Mouse (Mus musculus) CH12.LX (cell line): Measurements from ENCODE around the gene Rpl24. TPM values are rescaled to one million over a fixed set of nuclear protein-coding genes. Genes with fewer than 3 reads are reported as not detected.

ENCODE experiments used
- DNase-seq: peaks from one replicate; pipeline ENCODE4 v3.0.0-alpha.2; 2013; ENCODE audit errors: extremely low read depth
- H3K27ac ChIP-seq: 2 replicates; pipeline ENCODE4 v1.5.1; 2012; ENCODE audit warnings: low read depth, mild to moderate bottlenecking, control low read depth, moderate library complexity; ENCODE audit not compliant: insufficient read depth
- H3K27me3 ChIP-seq: replicated peaks from 2 replicates; pipeline ENCODE3; 2012; ENCODE audit warnings: inconsistent platforms
- H3K36me3 ChIP-seq, 2 experiments: replicated peaks in 1 of 2; 2 replicates each; pipeline versions ENCODE3 to v1.6.1; 2012; ENCODE audit warnings: inconsistent platforms in 1 of 2, low read length in 1 of 2, mild to moderate bottlenecking in 1 of 2, mixed read lengths in 1 of 2, moderate library complexity in 1 of 2; ENCODE audit not compliant: control insufficient read depth in 1 of 2, insufficient read depth in 1 of 2
- H3K4me1 ChIP-seq, 2 experiments: 2 replicates each; pipeline ENCODE4 v1.6.1; 2012; ENCODE audit warnings: inconsistent platforms in 1 of 2, moderate library complexity in 1 of 2; ENCODE audit not compliant: insufficient read depth in 2 of 2, control insufficient read depth in 1 of 2
- H3K4me2 ChIP-seq: 2 replicates; pipeline ENCODE4 v1.6.1; 2012; ENCODE audit warnings: low read depth, mild to moderate bottlenecking, control low read depth; ENCODE audit not compliant: poor library complexity, insufficient read depth, severe bottlenecking
- H3K4me3 ChIP-seq, 3 experiments: fragments of 150-350 bp in 1 of 3; sonication (generic) in 1 of 3; replicated peaks in 1 of 3; 2 replicates each; pipeline versions ENCODE3 to v1.5.1; 2011 to 2012; ENCODE audit warnings: low read depth in 2 of 3, low read length in 2 of 3, mild to moderate bottlenecking in 2 of 3, moderate library complexity in 2 of 3, control low read depth in 1 of 3, improper control_type of control experiment in 1 of 3, inconsistent platforms in 1 of 3, mixed read lengths in 1 of 3; ENCODE audit not compliant: poor library complexity in 1 of 3
- H3K79me2 ChIP-seq: replicated peaks from 2 replicates; pipeline ENCODE4 v1.6.1; 2012; ENCODE audit warnings: mild to moderate bottlenecking, moderate library complexity; ENCODE audit not compliant: control insufficient read depth, poor library complexity, insufficient read depth, severe bottlenecking; ENCODE audit errors: extremely low read depth
- H3K9ac ChIP-seq: 2 replicates; pipeline ENCODE4 v1.6.1; 2012; ENCODE audit warnings: low read depth, mild to moderate bottlenecking, control low read depth, moderate library complexity; ENCODE audit not compliant: insufficient read depth
- H3K9me3 ChIP-seq: replicated peaks from 2 replicates; pipeline ENCODE3; 2012; ENCODE audit warnings: low read length, inconsistent platforms, mixed read lengths
- BHLHE40 ChIP-seq: IDR thresholded peaks from 2 replicates; pipeline ENCODE4 v1.6.1; 2011; ENCODE audit warnings: mild to moderate bottlenecking, low read depth, low read length, improper control_type of control experiment
- CHD1 ChIP-seq: IDR thresholded peaks from 2 replicates; pipeline ENCODE4 v1.6.1; 2012; ENCODE audit warnings: low read depth, low read length, improper control_type of control experiment, inconsistent platforms
- CHD2 ChIP-seq: IDR thresholded peaks from 2 replicates; pipeline ENCODE4 v1.6.1; 2011; ENCODE audit warnings: low read length, improper control_type of control experiment
- CTCF ChIP-seq, 2 experiments: IDR thresholded peaks in 1 of 2; conservative IDR thresholded peaks in 1 of 2; 2 replicates each; pipeline ENCODE4 v1.5.1; 2011 to 2012; ENCODE audit warnings: low read depth in 2 of 2, low read length in 2 of 2, improper control_type of control experiment in 1 of 2, inconsistent platforms in 1 of 2, mild to moderate bottlenecking in 1 of 2, moderate library complexity in 1 of 2
- E2F4 ChIP-seq: IDR thresholded peaks from 2 replicates; pipeline ENCODE4 v1.6.1; 2011; ENCODE audit warnings: low read depth, low read length, improper control_type of control experiment; ENCODE audit not compliant: insufficient replicate concordance
- ELF1 ChIP-seq: IDR thresholded peaks from 2 replicates; pipeline ENCODE4 v1.6.1; 2014; ENCODE audit warnings: low read depth, mild to moderate bottlenecking, inconsistent platforms, low read length, improper control_type of control experiment
- EP300 ChIP-seq: IDR thresholded peaks from 2 replicates; pipeline ENCODE4 v1.6.1; 2011; ENCODE audit warnings: low read length, improper control_type of control experiment
- ETS1 ChIP-seq: conservative IDR thresholded peaks from 2 replicates; pipeline ENCODE4 v1.6.1; 2012; ENCODE audit warnings: low read depth, mild to moderate bottlenecking, inconsistent platforms, low read length, improper control_type of control experiment, moderate library complexity
- GABPA ChIP-seq: IDR thresholded peaks from 2 replicates; pipeline ENCODE4 v1.6.1; 2012; ENCODE audit warnings: low read depth, low read length, improper control_type of control experiment, inconsistent platforms; ENCODE audit not compliant: insufficient replicate concordance
- HCFC1 ChIP-seq: IDR thresholded peaks from 2 replicates; pipeline ENCODE4 v1.6.1; 2012; ENCODE audit warnings: low read depth, mild to moderate bottlenecking, inconsistent platforms, low read length, improper control_type of control experiment
- IRF4 ChIP-seq: IDR thresholded peaks from 2 replicates; pipeline ENCODE4 v1.6.1; 2014; ENCODE audit warnings: low read depth, mild to moderate bottlenecking, inconsistent platforms, low read length, improper control_type of control experiment
- JUN ChIP-seq: IDR thresholded peaks from 2 replicates; pipeline ENCODE4 v1.6.1; 2011; ENCODE audit warnings: low read depth, mild to moderate bottlenecking, low read length, improper control_type of control experiment, moderate library complexity; ENCODE audit not compliant: insufficient read depth
- JUND ChIP-seq: conservative IDR thresholded peaks from 2 replicates; pipeline ENCODE4 v1.6.1; 2011; ENCODE audit warnings: low read depth, low read length, improper control_type of control experiment
- KAT2A ChIP-seq: IDR thresholded peaks from 2 replicates; pipeline ENCODE4 v1.6.1; 2012; ENCODE audit warnings: low read length, improper control_type of control experiment, inconsistent platforms; ENCODE audit not compliant: insufficient replicate concordance
- MAFK ChIP-seq: IDR thresholded peaks from 2 replicates; pipeline ENCODE4 v1.6.1; 2011; ENCODE audit warnings: low read length, improper control_type of control experiment; ENCODE audit not compliant: insufficient replicate concordance
- MAX ChIP-seq: IDR thresholded peaks from 2 replicates; pipeline ENCODE4 v1.6.1; 2011; ENCODE audit warnings: low read length, improper control_type of control experiment
- MAZ ChIP-seq: IDR thresholded peaks from 2 replicates; pipeline ENCODE4 v1.6.1; 2012; ENCODE audit warnings: low read depth, mild to moderate bottlenecking, inconsistent platforms, low read length, improper control_type of control experiment, moderate library complexity
- MEF2A ChIP-seq: IDR thresholded peaks from 2 replicates; pipeline ENCODE4 v1.6.1; 2014; ENCODE audit warnings: low read depth, mild to moderate bottlenecking, inconsistent platforms, low read length, improper control_type of control experiment, borderline replicate concordance
- MXI1 ChIP-seq: IDR thresholded peaks from 2 replicates; pipeline ENCODE4 v1.6.1; 2011; ENCODE audit warnings: mild to moderate bottlenecking, low read depth, low read length, improper control_type of control experiment
- MYC ChIP-seq: IDR thresholded peaks from 2 replicates; pipeline ENCODE4 v1.6.1; 2011; ENCODE audit warnings: low read depth, mild to moderate bottlenecking, improper control_type of control experiment, low read length
- NELFE ChIP-seq: IDR thresholded peaks from 2 replicates; pipeline ENCODE4 v1.6.1; 2011; ENCODE audit warnings: low read depth, low read length, improper control_type of control experiment
- NRF1 ChIP-seq: IDR thresholded peaks from 2 replicates; pipeline ENCODE4 v1.6.1; 2014; ENCODE audit warnings: low read depth, mild to moderate bottlenecking, inconsistent platforms, low read length, improper control_type of control experiment, moderate library complexity
- PAX5 ChIP-seq: IDR thresholded peaks from 2 replicates; pipeline ENCODE4 v1.6.1; 2012; ENCODE audit warnings: low read length, inconsistent platforms, mixed read lengths
- POLR2A ChIP-seq: IDR thresholded peaks from 2 replicates; pipeline ENCODE4 v1.6.1; 2011; ENCODE audit warnings: low read depth, mild to moderate bottlenecking, improper control_type of control experiment, low read length
- POLR2AphosphoS2 ChIP-seq: IDR thresholded peaks from 2 replicates; pipeline ENCODE4 v1.6.1; 2011; ENCODE audit warnings: low read depth, low read length, improper control_type of control experiment
- RAD21 ChIP-seq: IDR thresholded peaks from 2 replicates; pipeline ENCODE4 v1.6.1; 2011; ENCODE audit warnings: low read depth, mild to moderate bottlenecking, low read length, improper control_type of control experiment, moderate library complexity
- RCOR1 ChIP-seq: conservative IDR thresholded peaks from 2 replicates; pipeline ENCODE4 v1.6.1; 2012; ENCODE audit warnings: low read depth, mild to moderate bottlenecking, inconsistent platforms, low read length, improper control_type of control experiment
- SIN3A ChIP-seq: IDR thresholded peaks from 2 replicates; pipeline ENCODE4 v1.6.1; 2012; ENCODE audit warnings: low read length, improper control_type of control experiment, inconsistent platforms
- SMC3 ChIP-seq: IDR thresholded peaks from 2 replicates; pipeline ENCODE4 v1.6.1; 2011; ENCODE audit warnings: low read depth, low read length, improper control_type of control experiment
- TBP ChIP-seq: conservative IDR thresholded peaks from 2 replicates; pipeline ENCODE4 v1.6.1; 2011; ENCODE audit warnings: low read depth, low read length, improper control_type of control experiment
- TCF12 ChIP-seq: IDR thresholded peaks from 2 replicates; pipeline ENCODE4 v1.6.1; 2014; ENCODE audit warnings: low read depth, mild to moderate bottlenecking, inconsistent platforms, low read length, improper control_type of control experiment
- UBTF ChIP-seq: IDR thresholded peaks from 2 replicates; pipeline ENCODE4 v1.6.1; 2012; ENCODE audit warnings: low read depth, mild to moderate bottlenecking, inconsistent platforms, low read length, improper control_type of control experiment, moderate library complexity
- USF1 ChIP-seq: IDR thresholded peaks from 2 replicates; pipeline ENCODE4 v1.6.1; 2014; ENCODE audit warnings: low read depth, mild to moderate bottlenecking, inconsistent platforms, low read length, improper control_type of control experiment
- USF2 ChIP-seq: conservative IDR thresholded peaks from 2 replicates; pipeline ENCODE4 v1.6.1; 2011; ENCODE audit warnings: low read depth, low read length, improper control_type of control experiment
- ZC3H11A ChIP-seq: IDR thresholded peaks from 2 replicates; pipeline ENCODE4 v1.6.1; 2012; ENCODE audit warnings: low read depth, mild to moderate bottlenecking, inconsistent platforms, low read length, improper control_type of control experiment
- ZKSCAN1 ChIP-seq: IDR thresholded peaks from 2 replicates; pipeline ENCODE4 v1.6.1; 2012; ENCODE audit warnings: low read depth, inconsistent platforms, low read length, improper control_type of control experiment, borderline replicate concordance
- ZMIZ1 ChIP-seq: IDR thresholded peaks from 2 replicates; pipeline ENCODE4 v1.6.1; 2012; ENCODE audit warnings: low read depth, mild to moderate bottlenecking, inconsistent platforms, low read length, improper control_type of control experiment
- ZNF384 ChIP-seq: IDR thresholded peaks from 2 replicates; pipeline ENCODE4 v1.6.1; 2012; ENCODE audit warnings: low read depth, low read length, improper control_type of control experiment, inconsistent platforms
- dilution Hi-C: fragments of 300-500 bp; cut with MboI; formaldehyde crosslinking; loops from 2 replicates; pipeline ENCODE4 v1.14.3; 2020; ENCODE audit warnings: low sequenced_read_pairs; ENCODE audit not compliant: extremely low pct_unique_long_range_greater_than_20kb, extremely low pct_ligation_motif_present
- in situ Hi-C: fragments of 300-500 bp; cut with MboI; formaldehyde crosslinking; loops from 3 replicates; pipeline ENCODE4 v1.14.3; 2019; ENCODE audit warnings: low sequenced_read_pairs, low pct_ligation_motif_present, low pct_unique_long_range_greater_than_20kb, mixed read lengths
- polyA plus RNA-seq: library from polyadenylated mRNA; unstranded; fragments of >175 nt; gene quantifications from 2 replicates; pipeline ENCODE4 v1.2.1, GENCODE M21; 2012; ENCODE audit warnings: low read depth; ENCODE audit not compliant: insufficient read length
- total RNA-seq, 2 experiments: library from RNA; depleted of rRNA; stranded (reverse); fragments of 300-350 nt in 1 of 2; fragments of >200 nt in 1 of 2; gene quantifications; 2 replicates each; pipeline ENCODE4 v1.2.3; 2012 to 2014

Rpl24 gene
- total and polyA plus RNA-seq, 3 experiments: 96.4 to 2,739 (median 2,337) TPM

DNA sequence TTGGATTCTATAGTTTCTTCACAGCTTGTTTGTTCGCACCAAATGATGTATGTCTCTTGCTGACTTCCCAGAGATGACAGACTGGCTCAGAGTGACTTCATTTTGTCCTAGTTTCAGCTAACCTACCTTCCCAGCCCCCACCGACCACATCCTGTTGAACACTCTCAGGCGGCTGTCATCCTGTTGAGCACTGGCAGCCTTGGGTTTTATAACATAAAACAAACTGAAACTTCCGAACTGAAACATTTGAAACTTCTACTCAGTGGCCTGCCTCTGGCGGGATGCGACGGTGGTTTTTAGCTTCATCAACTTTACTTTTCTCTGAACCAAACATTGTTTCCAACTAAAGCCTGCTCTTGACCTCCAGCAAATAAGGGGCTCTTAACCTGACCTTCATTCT lies 17.1 kb upstream of the Rpl24 start:
- Histone ChIP-seq H3K36me3 (no peaks in the 10 kb centered on the region), H3K4me2 (peak overlapping the region; percentile 67; the same call in 1 of the 2 replicates)

GRCm38 (mm10) chr16:55950462-55950861 lies 15.6 kb upstream of the Rpl24 start:
- peak overlapping the region; percentile 71 for H3K27ac ChIP-seq

More for the DNA sequence above, 17.1 kb upstream of the Rpl24 start:
- in situ Hi-C loops: loop anchor here (5.0 to 25.0 kb wide), 2 partner anchors 52 to 763 kb away; partner anchors contain the start of genes Nxpe3 and Tfg
- H3K9me3 ChIP-seq: no peaks in the 10 kb centered on the region
- H3K9ac ChIP-seq: peak overlapping the region; percentile 77
- dilution Hi-C loops: no loop called here
- peaks cover 5 to 17% of the 10 kb centered on the region in 2 experiments for H3K4me1 ChIP-seq
- no peaks in the 10 kb centered on the region for H3K79me2 ChIP-seq
- no peak overlapping the region for H3K4me3 ChIP-seq
- peak overlapping the region; percentile 88 for H3K27ac ChIP-seq
- TF ChIP-seq HCFC1: peak; percentile 73
- no peak for TF ChIP-seq PAX5
- TF ChIP-seq MYC: 0 out of 2 replicates have a peak, but pooled peaks have one; percentile 76
- no peak for TF ChIP-seq ZC3H11A
- peak; percentile 96 for TF ChIP-seq ETS1
- TF ChIP-seq RAD21: peak; percentile 24
- TF ChIP-seq ZMIZ1: no peak; the same call in 1 of the 2 replicates
- peak; percentile 39; the same call in 1 of the 2 replicates for TF ChIP-seq POLR2AphosphoS2
- peak; percentile 91 for TF ChIP-seq E2F4
- TF ChIP-seq GABPA: no peak
- peak; percentile 63; the same call in 1 of the 2 replicates for TF ChIP-seq MAX
- peak; percentile 86 for TF ChIP-seq MAZ
- peak; percentile 95 for TF ChIP-seq MEF2A
- TF ChIP-seq MAFK: peak; percentile 65
- TF ChIP-seq ZNF384: no peak
- no peak for TF ChIP-seq USF1
- TF ChIP-seq BHLHE40: peak; percentile 89
- peak; percentile 69 for TF ChIP-seq ELF1
- TF ChIP-seq IRF4: peak; percentile 98
- peak; percentile 89 for TF ChIP-seq TBP
- TF ChIP-seq NELFE: peak; percentile 68
- TF ChIP-seq CTCF (conservative IDR thresholded peaks at IDR 0.05 in 1 of 2, IDR thresholded peaks at IDR 0.05 in 1 of 2; ENCODE audit: low read depth in 2 of 2, low read length in 2 of 2): no peak
- peak; percentile 47; the same call in 1 of the 2 replicates for TF ChIP-seq MXI1
- peak; percentile 69 for TF ChIP-seq POLR2A
- peak; percentile 61; the same call in 1 of the 2 replicates for TF ChIP-seq JUND
- TF ChIP-seq TCF12: peak; percentile 83
- no peak for TF ChIP-seq USF2
- no peak for TF ChIP-seq NRF1
- TF ChIP-seq JUN: peak; percentile 82
- TF ChIP-seq UBTF: no peak
- TF ChIP-seq SIN3A: peak; percentile 92
- peak; percentile 20; the same call in 1 of the 2 replicates for TF ChIP-seq ZKSCAN1
- TF ChIP-seq CHD1: peak; percentile 96
- peak; percentile 91 for TF ChIP-seq EP300
- TF ChIP-seq CHD2: peak; percentile 98
- TF ChIP-seq RCOR1: no peak; the same call in none of the 2 replicates
- TF ChIP-seq KAT2A: 0 out of 2 replicates have a peak, but pooled peaks have one; percentile 45
- peak; percentile 37 for TF ChIP-seq SMC3
- H3K27me3 ChIP-seq: no peaks in the 10 kb centered on the region
- peak; percentile 98 for DNase-seq

More at GRCm38 (mm10) chr16:55950462-55950861, 15.6 kb upstream of the Rpl24 start:
- Histone ChIP-seq H3K4me2 (peak overlapping the region; percentile 34; the same call in 1 of the 2 replicates), H3K9ac (no peak overlapping the region), H3K36me3 (no peaks in the 10 kb centered on the region), H3K27me3 (no peaks in the 10 kb centered on the region), H3K4me3 (no peak overlapping the region), H3K9me3 (peaks cover 4% of the 10 kb centered on the region), H3K79me2 (no peaks in the 10 kb centered on the region), H3K4me1 (peaks cover 5 to 17% of the 10 kb centered on the region in 2 experiments)
- in situ Hi-C loops (no loop called here), dilution Hi-C loops (no loop called here)
- peak; percentile 91 for DNase-seq
- TF ChIP-seq CTCF (conservative IDR thresholded peaks at IDR 0.05 in 1 of 2, IDR thresholded peaks at IDR 0.05 in 1 of 2; ENCODE audit: low read depth in 2 of 2, low read length in 2 of 2) (no peak), JUN (no peak), USF2 (no peak; the same call in 1 of the 2 replicates), ELF1 (no peak), MAX (peak; percentile 59), TCF12 (no peak), ZNF384 (peak; percentile 75), BHLHE40 (peak; percentile 82), MXI1 (peak; percentile 29; the same call in 1 of the 2 replicates), SMC3 (no peak)
